Mouse (Mus musculus) megakaryocyte, embryonic 14.5 days (primary cell): Measurements from ENCODE around the gene Fam192a.

Source experiments
- FLI1 ChIP-seq: IDR thresholded peaks from 2 replicates; pipeline ENCODE4 v1.6.1; 2012; ENCODE audit warnings: low read length, inconsistent platforms, mixed read lengths
- GATA1 ChIP-seq: IDR thresholded peaks from 3 replicates; pipeline ENCODE4 v1.6.1; 2012; ENCODE audit warnings: mixed read lengths, low read length, inconsistent platforms, borderline replicate concordance

DNA sequence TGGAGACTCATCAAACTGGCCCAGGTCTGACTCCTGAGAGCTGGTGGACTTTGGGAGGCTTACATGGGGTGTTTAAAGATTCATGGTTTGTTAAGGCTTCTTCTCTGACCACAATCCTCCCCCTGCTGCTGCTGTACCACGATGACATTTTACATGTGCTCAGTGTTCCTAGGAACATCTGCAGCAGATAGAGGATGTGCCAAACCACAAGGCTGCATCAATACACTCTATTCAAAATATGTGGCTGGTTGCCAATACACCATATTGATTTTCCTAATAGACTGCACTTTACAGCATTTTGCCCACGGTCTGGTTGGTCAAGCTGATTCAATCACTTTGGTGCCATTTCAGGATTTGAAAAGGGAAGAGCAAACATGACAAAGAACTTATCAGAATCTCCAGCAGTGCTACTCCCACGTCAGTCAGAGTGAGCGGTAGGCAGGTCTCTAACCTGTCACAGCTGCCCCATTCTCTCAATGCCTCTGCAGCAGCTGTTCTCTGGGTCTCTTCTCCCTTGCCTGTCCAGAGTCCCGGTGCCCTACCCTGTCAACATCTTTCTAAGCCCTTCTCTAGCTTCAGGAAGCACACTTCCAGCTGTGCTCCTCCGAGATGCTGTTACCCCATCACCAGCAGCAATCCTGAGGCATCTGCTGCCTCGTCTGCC lies 19.8 kb downstream of the Fam192a start:
- TF ChIP-seq GATA1 (no peak), FLI1 (no peak)
